Mouse (Mus musculus) c-Kit-negative CD71-positive TER-119-positive erythroid progenitor cells, embryonic 14.5 days (primary cell): ENCODE data around the gene Iqub.

Experiments
- DNase-seq: peaks from one replicate; pipeline ENCODE4 v3.0.0-alpha.2; 2013; ENCODE audit warnings: low read depth, low spot score

Gene Iqub

DNA sequence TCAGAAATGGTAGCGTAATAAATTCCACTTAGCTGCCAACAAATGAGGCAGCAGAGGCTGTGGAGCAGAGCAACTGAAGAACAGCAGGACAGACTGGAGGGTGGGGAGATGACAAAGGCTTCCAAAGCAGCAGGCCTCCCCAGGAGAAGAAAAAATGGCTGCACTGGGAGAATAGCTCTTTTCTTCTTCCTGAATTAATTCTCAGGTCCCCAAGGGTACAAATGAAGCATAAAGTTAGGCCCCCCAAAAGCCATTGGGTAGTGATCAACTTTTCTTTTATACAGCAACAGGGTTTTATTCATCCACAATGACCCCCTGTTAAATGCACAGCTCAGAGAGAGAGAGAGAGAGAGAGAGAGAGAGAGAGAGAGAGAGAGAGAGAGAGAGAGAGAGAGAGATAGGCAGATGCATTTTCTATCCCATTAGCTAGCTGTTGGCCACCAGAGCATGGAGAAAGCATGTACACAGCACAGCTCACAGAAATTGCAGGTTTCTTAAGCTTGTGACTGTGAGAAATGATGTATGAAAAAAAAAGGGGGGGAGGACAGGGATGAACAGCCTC lies 44.2 kb downstream of the Iqub start:
- no peak for DNase-seq

DNA sequence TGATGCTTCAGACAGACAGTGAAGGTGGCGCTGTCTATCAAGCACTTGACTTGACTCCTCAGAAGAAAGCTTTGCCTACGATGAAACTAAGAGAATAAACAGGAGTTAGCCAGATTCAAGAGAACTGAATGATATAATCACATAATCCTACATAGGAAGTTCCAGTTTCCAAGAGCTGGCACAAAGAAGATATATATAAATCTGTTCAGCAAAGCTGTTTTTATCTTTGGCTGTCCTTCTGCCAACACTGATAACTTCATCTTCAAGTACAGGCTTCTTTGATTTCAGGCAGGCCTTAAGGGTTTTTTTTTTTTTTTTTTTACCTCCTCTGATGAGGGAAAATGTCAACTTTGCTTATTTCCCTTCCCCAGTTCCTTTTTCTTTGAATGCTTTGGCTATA lies 44.7 kb downstream of the Iqub start:
- no peak for DNase-seq

DNA sequence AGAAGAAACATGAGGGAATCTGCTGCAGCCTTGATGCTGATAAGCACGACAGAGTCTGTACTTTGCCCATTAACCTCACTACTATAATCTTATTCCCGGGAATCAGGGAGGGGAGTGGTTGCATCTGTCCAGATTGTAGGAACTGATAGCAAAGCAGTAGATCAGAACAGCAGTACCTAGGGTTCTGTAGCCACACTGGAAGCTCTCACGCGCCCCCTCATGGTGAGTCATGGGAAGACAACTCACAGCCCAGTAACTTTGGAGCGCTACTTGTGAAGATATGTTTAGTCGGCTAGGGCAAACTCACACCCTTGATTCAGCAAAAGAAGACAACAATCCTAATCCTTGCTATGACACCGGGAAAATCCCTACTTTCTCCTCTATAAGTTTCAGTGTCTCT lies 58.8 kb downstream of the Iqub start:
- DNase-seq, result no peak

DNA sequence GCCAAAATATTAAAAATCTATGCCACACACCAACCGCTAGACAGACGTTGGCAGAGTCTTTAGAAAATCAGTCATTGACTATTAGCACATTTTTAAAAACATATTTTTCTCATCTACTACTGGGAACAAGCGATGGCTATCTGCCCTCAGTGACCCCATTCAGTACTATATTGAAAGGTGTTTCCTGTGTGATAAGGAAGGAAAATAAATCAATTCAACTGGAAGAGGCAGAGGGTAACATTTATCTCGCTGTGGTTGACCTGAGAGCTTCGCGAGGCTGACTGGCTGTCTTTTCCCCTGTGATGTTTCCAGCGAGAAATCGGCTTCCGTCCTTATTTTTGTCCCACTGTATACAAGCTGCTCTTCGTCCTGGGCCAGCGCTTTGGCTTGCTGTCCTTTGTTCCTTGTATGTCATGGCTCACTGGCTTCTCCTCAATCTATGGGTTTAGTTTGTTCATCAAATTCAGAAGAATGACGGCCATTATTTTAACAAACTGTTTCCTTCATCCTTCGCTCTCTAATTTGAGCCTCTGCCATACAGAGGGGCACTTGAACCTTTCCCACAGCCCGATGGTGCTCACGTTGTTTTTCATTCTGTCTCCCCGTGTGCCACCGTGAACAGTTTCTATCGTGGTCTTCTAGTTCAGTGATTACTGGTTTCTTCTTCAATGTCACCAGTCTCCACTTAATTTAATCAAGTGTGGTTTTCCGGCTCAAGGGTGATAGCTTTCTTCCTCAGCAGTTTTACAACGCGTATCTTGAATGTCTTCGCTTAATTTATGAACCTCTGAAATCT lies 63.6 kb downstream of the Iqub start:
- no peak for DNase-seq

DNA sequence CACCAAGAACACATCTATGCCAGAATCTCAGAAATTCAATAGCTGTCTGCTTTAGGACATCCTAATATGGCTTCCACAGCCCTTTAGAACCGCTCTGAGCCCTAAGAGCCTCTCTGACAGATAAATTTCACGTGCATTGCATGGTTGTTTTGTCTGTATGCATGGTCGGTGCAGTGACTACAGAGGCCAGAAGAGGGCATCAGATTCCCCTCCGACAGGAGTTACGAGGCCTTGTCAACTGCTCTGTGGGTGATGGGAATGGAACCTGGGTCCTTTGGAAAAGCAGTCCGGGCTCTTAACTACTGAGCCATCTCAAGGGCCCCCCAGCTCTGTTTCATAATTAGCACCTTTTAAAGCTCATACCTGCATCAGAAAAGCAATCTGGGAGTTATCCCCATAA lies 64.6 kb downstream of the Iqub start:
- DNase-seq, result no peak

DNA sequence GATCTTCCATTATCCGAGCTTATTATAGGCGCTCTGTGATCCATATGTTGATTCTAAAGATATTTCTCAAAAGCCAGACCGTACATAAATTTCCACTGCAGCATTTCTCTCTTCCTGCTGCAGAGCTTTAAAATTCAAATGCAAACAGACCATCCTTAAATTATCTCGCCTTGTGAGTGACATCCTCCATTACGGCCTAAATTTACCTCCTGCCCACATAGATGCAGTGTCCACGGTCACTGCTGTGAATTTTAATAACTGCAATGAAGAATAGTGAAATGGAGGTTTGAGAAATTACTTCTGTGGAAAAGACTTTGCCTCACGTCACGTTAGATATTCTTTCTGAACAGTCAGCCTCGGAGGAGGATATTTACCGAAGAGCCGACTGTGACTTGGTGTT lies 98.8 kb downstream of the Iqub start:
- DNase-seq, result no peak

DNA sequence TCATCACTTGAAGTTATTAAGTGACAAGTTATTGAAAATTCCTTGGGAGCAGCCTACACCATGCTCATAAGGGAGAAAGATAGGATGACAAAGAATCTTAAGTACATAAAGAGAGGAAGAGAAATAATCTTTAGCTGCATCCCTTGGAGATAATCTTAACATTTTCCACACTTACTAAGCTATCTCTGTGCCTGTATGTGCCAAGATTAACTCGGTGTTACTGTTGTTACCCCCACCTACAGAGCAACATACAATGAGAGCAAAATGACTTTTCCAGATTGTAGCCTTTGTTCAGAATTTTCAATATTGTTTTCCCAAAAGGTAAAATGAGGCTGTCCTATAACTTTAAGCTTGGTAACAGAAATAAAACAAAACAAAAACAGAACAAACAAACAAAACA lies 99.4 kb downstream of the Iqub start:
- DNase-seq, result no peak

DNA sequence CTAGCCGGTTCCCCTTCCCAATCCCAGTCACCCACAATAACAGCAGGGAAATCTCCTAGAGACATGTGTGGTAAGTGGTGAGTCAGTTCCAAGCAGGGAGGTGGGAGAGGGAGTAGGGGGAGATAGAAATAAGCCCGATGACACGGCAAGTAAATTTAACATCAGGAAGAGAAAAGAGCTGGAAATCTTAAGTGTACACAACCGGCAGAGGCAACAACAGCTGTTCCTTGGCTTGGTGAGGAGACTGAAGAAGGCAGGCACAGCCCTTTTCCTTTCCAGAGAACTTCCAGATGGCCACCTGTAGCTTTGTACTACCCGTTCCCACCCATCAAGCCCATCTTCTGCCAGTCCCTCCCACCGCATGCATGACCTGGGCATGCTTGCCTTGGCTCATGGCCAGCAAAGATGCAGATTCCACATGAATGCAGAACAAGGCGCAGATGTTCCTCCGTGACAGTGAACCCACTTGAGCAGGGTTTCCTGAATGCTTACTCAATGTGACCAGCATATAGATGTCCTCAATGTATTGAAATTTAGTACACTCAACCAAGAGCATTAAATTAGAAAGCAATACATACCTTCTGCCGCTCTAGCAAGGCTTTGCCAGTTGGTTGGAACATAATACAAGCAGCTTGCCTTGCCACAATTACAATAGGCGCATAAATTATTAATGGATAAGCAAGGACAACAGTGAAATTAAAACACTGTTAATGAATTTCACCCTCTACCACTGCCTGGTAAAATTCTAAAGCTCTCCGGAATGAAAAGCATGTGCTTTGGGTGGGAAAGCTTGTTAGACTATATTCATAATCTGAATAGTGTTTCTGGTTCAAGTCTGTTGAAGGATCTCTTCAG lies 106.1 kb downstream of the Iqub start:
- no peak for DNase-seq

DNA sequence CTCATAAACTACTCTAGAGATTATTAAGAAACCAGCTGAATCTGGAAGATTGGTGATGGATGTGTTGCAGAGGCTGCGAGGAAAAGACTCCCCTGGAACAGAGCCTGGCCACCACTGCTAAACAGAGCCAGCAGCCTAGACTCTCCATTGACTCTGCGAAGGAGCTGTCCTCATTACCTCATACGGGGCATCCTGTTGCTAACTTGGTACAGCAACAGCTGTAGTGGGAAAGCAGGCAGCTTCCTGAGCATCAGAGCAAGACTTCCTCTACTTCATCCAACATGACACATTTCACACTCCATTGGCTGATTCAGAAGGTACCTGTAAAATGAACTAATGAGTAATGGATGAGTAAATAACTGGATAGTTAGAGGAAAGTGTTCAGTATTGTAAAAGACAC lies 107.1 kb downstream of the Iqub start:
- no peak for DNase-seq

DNA sequence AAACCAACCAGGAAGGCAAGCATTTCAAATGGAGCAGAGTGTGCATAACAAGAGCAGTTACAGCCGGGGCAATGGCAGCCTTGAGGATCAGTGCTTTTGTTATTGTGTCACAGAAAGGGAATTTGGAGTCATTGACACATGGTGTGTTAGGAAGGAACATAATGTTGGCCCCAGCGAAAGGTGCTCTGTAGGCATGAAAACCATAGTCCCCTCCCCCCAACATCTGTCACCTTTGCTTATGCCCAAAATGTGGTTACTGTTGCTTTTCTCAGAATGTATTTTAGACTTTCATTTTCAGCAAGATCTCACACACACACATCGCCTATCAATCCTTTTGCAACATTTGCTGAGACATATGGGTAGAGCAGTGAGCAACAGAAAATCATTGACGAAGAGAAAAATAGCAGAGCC lies 117.6 kb downstream of the Iqub start:
- DNase-seq, result no peak
